Mouse (Mus musculus) midbrain, embryonic 13.5 days (tissue): ENCODE data around the gene Spdye4a. TPM values are rescaled to one million over a fixed set of nuclear protein-coding genes. Genes with fewer than 3 reads are reported as not detected.

Source experiments
- polyA plus RNA-seq: library from polyadenylated mRNA; unstranded; fragments of >200 nt; fragmentation: Nextera tagmentation; extraction: Ambion mirVana; gene quantifications from 2 replicates; pipeline ENCODE4 v1.2.1, GENCODE M21; 2015

Spdye4a gene
- polyA plus RNA-seq, 1 experiment from 2014 or later: not detected

Other genes with a start within 250 kb of the Spdye4a start
- gene Rnf216, start 113.9 kb downstream of the Spdye4a start, polyA plus RNA-seq: 34.9 and 36.9 TPM in 2 replicates
- 0.06 and 0.07 TPM in 2 replicates for gene Olfr718-ps1, start 79.3 kb downstream of the Spdye4a start, polyA plus RNA-seq
- 15.9 and 16.2 TPM in 2 replicates for gene Rbak, start 46.1 kb downstream of the Spdye4a start, polyA plus RNA-seq
- 0.09 TPM in 1 of 2 replicates, not detected in the other for gene Spdye4b, start 45.9 kb downstream of the Spdye4a start, polyA plus RNA-seq
- 24.3 and 25.1 TPM in 2 replicates for gene Zfp12, start 8.3 kb upstream of the Spdye4a start, polyA plus RNA-seq
- 8.2 and 12.1 TPM in 2 replicates for gene Zfp316, start 43.1 kb upstream of the Spdye4a start, polyA plus RNA-seq
- 0.05 and 0.06 TPM in 2 replicates for gene Zfp853, start 66.7 kb upstream of the Spdye4a start, polyA plus RNA-seq
- 38.5 and 43.4 TPM in 2 replicates for gene E130309D02Rik, start 88.5 kb upstream of the Spdye4a start, polyA plus RNA-seq
- 77.1 and 83.8 TPM in 2 replicates for gene Zdhhc4, start 102.4 kb upstream of the Spdye4a start, polyA plus RNA-seq
- gene Grid2ip, start 130.4 kb upstream of the Spdye4a start, polyA plus RNA-seq: 0.19 and 0.36 TPM in 2 replicates
- gene Kdelr2, start 176.9 kb upstream of the Spdye4a start, polyA plus RNA-seq: 138 and 141 TPM in 2 replicates
- gene Daglb, start 237.7 kb upstream of the Spdye4a start, polyA plus RNA-seq: 16.9 and 17.5 TPM in 2 replicates